Mouse (Mus musculus) spleen, postnatal 10 days (tissue): Measurements from ENCODE around the gene Gm21954.

Source experiments
- DNase-seq, 2 experiments: peaks; one replicate each; pipeline ENCODE4 v3.0.0; 2021 to 2022; ENCODE audit warnings: low spot score in 2 of 2

Gm21954 gene

GRCm38 (mm10) chr3:55462904-55463668, 8.9 kb downstream of the Gm21954 start:
- no peak for DNase-seq

GRCm38 (mm10) chr3:55461685-55462655, 10.0 kb downstream of the Gm21954 start:
- no peak for DNase-seq

- DNase-seq = no peak
Measured at GRCm38 (mm10) chr3:55461092-55461491, 10.9 kb downstream of the Gm21954 start.

GRCm38 (mm10) chr3:55452464-55452863, 19.5 kb downstream of the Gm21954 start:
- no peak for DNase-seq

- DNase-seq = no peak
Measured at GRCm38 (mm10) chr3:55451877-55452276, 20.1 kb downstream of the Gm21954 start.

- no peak for DNase-seq
Measured at GRCm38 (mm10) chr3:55451035-55451434, 21.0 kb downstream of the Gm21954 start.

GRCm38 (mm10) chr3:55449148-55449547, 22.9 kb downstream of the Gm21954 start:
- DNase-seq = no peak

- DNase-seq = no peak
Measured at GRCm38 (mm10) chr3:55447486-55448460, 24.2 kb downstream of the Gm21954 start.

- no peak for DNase-seq
Measured at GRCm38 (mm10) chr3:55446681-55447080, 25.3 kb downstream of the Gm21954 start.

GRCm38 (mm10) chr3:55443725-55444124, 28.3 kb downstream of the Gm21954 start:
- DNase-seq = no peak

- DNase-seq = no peak
Measured at GRCm38 (mm10) chr3:55443271-55443670, 28.7 kb downstream of the Gm21954 start.

GRCm38 (mm10) chr3:55442012-55442645, 29.9 kb downstream of the Gm21954 start:
- DNase-seq = no peak

- DNase-seq = no peak
Measured at GRCm38 (mm10) chr3:55440342-55440741, 31.7 kb downstream of the Gm21954 start.

GRCm38 (mm10) chr3:55438824-55439446, 33.1 kb downstream of the Gm21954 start:
- DNase-seq = no peak

- no peak for DNase-seq
Measured at GRCm38 (mm10) chr3:55434276-55434675, 37.7 kb downstream of the Gm21954 start.

- no peak for DNase-seq
Measured at GRCm38 (mm10) chr3:55431223-55431622, 40.8 kb downstream of the Gm21954 start.

- no peak for DNase-seq
Measured at GRCm38 (mm10) chr3:55430022-55430549, 41.9 kb downstream of the Gm21954 start.

- no peak for DNase-seq
Measured at GRCm38 (mm10) chr3:55423640-55424397, 48.2 kb downstream of the Gm21954 start.

GRCm38 (mm10) chr3:55420436-55421083, 51.5 kb downstream of the Gm21954 start:
- DNase-seq = no peak
